Mouse (Mus musculus): ENCODE results near the gene Ckap2l. TPM values are rescaled to one million over a fixed set of nuclear protein-coding genes. Genes with fewer than 3 reads are reported as not detected.

Gene Ckap2l
- polyA plus RNA-seq, 1 experiment from 2014 or later: 51.0 TPM

GRCm38 (mm10) chr2:129246924-129247323 is 50.1 kb downstream of the Ckap2l start:
- Histone ChIP-seq H3K4me3 (replicated peaks) (no peak overlapping the region), H3K27me3 (no peaks in the 10 kb centered on the region), H3K9ac (no peak overlapping the region), H3K36me3 (no peaks in the 10 kb centered on the region), H3K9me3 (replicated peaks) (no peaks in the 10 kb centered on the region), H3K4me1 (peaks cover 5% of the 10 kb centered on the region; the same call in 1 of the 2 replicates), H3K4me2 (replicated peaks) (no peak overlapping the region), H3K27ac (replicated peaks) (no peak overlapping the region)
- 90% methylated on average over 12 of the region's 12 CpGs for WGBS
- no peak for ATAC-seq (ENCODE audit: insufficient number of reproducible peaks, low FRiP score, low TSS enrichment, low read depth)

GRCm38 (mm10) chr2:129246436-129246835 is 50.6 kb downstream of the Ckap2l start:
- no peaks in the 10 kb centered on the region for H3K9me3 ChIP-seq (replicated peaks)

GRCm38 (mm10) chr2:129245618-129246017 is 51.4 kb downstream of the Ckap2l start:
- Histone ChIP-seq H3K9ac (no peak overlapping the region), H3K4me3 (replicated peaks) (no peak overlapping the region), H3K4me1 (peaks cover 5% of the 10 kb centered on the region; the same call in 1 of the 2 replicates), H3K27me3 (no peaks in the 10 kb centered on the region), H3K36me3 (no peaks in the 10 kb centered on the region), H3K4me2 (replicated peaks) (no peak overlapping the region), H3K27ac (replicated peaks) (no peak overlapping the region), H3K9me3 (replicated peaks) (no peaks in the 10 kb centered on the region)
- ATAC-seq (ENCODE audit: insufficient number of reproducible peaks, low FRiP score, low TSS enrichment, low read depth): peak; percentile 53
- WGBS: 35% methylated on average over 5 of the region's 5 CpGs

More at GRCm38 (mm10) chr2:129246436-129246835, 50.6 kb downstream of the Ckap2l start:
- WGBS: 74% methylated on average over 7 of the region's 7 CpGs
- no peak for ATAC-seq (ENCODE audit: insufficient number of reproducible peaks, low FRiP score, low TSS enrichment, low read depth)
- Histone ChIP-seq H3K4me2 (replicated peaks) (no peak overlapping the region), H3K27ac (replicated peaks) (no peak overlapping the region), H3K36me3 (no peaks in the 10 kb centered on the region), H3K9ac (no peak overlapping the region), H3K4me3 (replicated peaks) (no peak overlapping the region), H3K27me3 (no peaks in the 10 kb centered on the region), H3K4me1 (peaks cover 5% of the 10 kb centered on the region; the same call in 1 of the 2 replicates)

- no peak for ATAC-seq (ENCODE audit: insufficient number of reproducible peaks, low FRiP score, low TSS enrichment, low read depth)
- H3K9me3 ChIP-seq (replicated peaks): no peaks in the 10 kb centered on the region
- H3K9ac ChIP-seq: no peak overlapping the region
- peaks cover 5% of the 10 kb centered on the region; the same call in 1 of the 2 replicates for H3K4me1 ChIP-seq
- H3K36me3 ChIP-seq: no peaks in the 10 kb centered on the region
- H3K27me3 ChIP-seq: no peaks in the 10 kb centered on the region
- WGBS: 74% methylated on average over 20 of the region's 20 CpGs
- H3K27ac ChIP-seq (replicated peaks): no peak overlapping the region
- no peak overlapping the region for H3K4me3 ChIP-seq (replicated peaks)
- H3K4me2 ChIP-seq (replicated peaks): no peak overlapping the region
Observed at GRCm38 (mm10) chr2:129244446-129245120, 52.4 kb downstream of the Ckap2l start.

- no peak for ATAC-seq (ENCODE audit: insufficient number of reproducible peaks, low FRiP score, low TSS enrichment, low read depth)
- Histone ChIP-seq H3K4me3 (replicated peaks) (no peak overlapping the region), H3K36me3 (no peaks in the 10 kb centered on the region), H3K4me2 (replicated peaks) (no peak overlapping the region), H3K9ac (no peak overlapping the region), H3K9me3 (replicated peaks) (no peaks in the 10 kb centered on the region), H3K4me1 (peaks cover 5% of the 10 kb centered on the region; the same call in 1 of the 2 replicates), H3K27me3 (no peaks in the 10 kb centered on the region), H3K27ac (replicated peaks) (no peak overlapping the region)
- WGBS: 43% methylated on average over 9 of the region's 9 CpGs
Observed at GRCm38 (mm10) chr2:129243786-129244185, 53.2 kb downstream of the Ckap2l start.

GRCm38 (mm10) chr2:129243005-129243404 is 54.0 kb downstream of the Ckap2l start:
- no peaks in the 10 kb centered on the region for H3K9me3 ChIP-seq (replicated peaks)
- no peak overlapping the region for H3K9ac ChIP-seq
- ATAC-seq (ENCODE audit: insufficient number of reproducible peaks, low FRiP score, low TSS enrichment, low read depth): no peak
- WGBS: 87% methylated on average over 4 of the region's 4 CpGs
- peaks cover 5% of the 10 kb centered on the region; the same call in 1 of the 2 replicates for H3K4me1 ChIP-seq
- no peaks in the 10 kb centered on the region for H3K36me3 ChIP-seq
- H3K27me3 ChIP-seq: no peaks in the 10 kb centered on the region
- H3K27ac ChIP-seq (replicated peaks): no peak overlapping the region
- no peak overlapping the region for H3K4me3 ChIP-seq (replicated peaks)
- H3K4me2 ChIP-seq (replicated peaks): no peak overlapping the region

- Histone ChIP-seq H3K36me3 (no peaks in the 10 kb centered on the region), H3K9ac (no peak overlapping the region), H3K4me3 (replicated peaks) (no peak overlapping the region), H3K4me2 (replicated peaks) (no peak overlapping the region), H3K9me3 (replicated peaks) (no peaks in the 10 kb centered on the region), H3K27ac (replicated peaks) (no peak overlapping the region), H3K4me1 (peaks cover 5% of the 10 kb centered on the region; the same call in 1 of the 2 replicates), H3K27me3 (no peaks in the 10 kb centered on the region)
- 59% methylated on average over 7 of the region's 7 CpGs for WGBS
- no peak for ATAC-seq (ENCODE audit: insufficient number of reproducible peaks, low FRiP score, low TSS enrichment, low read depth)
Observed at GRCm38 (mm10) chr2:129241845-129242833, 54.9 kb downstream of the Ckap2l start.

GRCm38 (mm10) chr2:129240726-129241432 is 56.1 kb downstream of the Ckap2l start:
- H3K9ac ChIP-seq: no peak overlapping the region
- H3K4me3 ChIP-seq (replicated peaks): no peak overlapping the region
- no peak overlapping the region for H3K4me2 ChIP-seq (replicated peaks)
- no peaks in the 10 kb centered on the region for H3K36me3 ChIP-seq
- WGBS: 68% methylated on average over 9 of the region's 9 CpGs
- no peaks in the 10 kb centered on the region for H3K27me3 ChIP-seq
- no peak for ATAC-seq (ENCODE audit: insufficient number of reproducible peaks, low FRiP score, low TSS enrichment, low read depth)
- no peak overlapping the region for H3K27ac ChIP-seq (replicated peaks)
- no peaks in the 10 kb centered on the region for H3K9me3 ChIP-seq (replicated peaks)
- H3K4me1 ChIP-seq: peaks cover 5% of the 10 kb centered on the region; the same call in 1 of the 2 replicates

- Histone ChIP-seq H3K36me3 (no peaks in the 10 kb centered on the region), H3K9me3 (replicated peaks) (no peaks in the 10 kb centered on the region), H3K4me3 (replicated peaks) (no peak overlapping the region), H3K4me2 (replicated peaks) (no peak overlapping the region), H3K27ac (replicated peaks) (no peak overlapping the region), H3K9ac (no peak overlapping the region), H3K4me1 (no peaks in the 10 kb centered on the region), H3K27me3 (peaks cover 4% of the 10 kb centered on the region; the same call in 1 of the 2 replicates)
- no peak for ATAC-seq (ENCODE audit: insufficient number of reproducible peaks, low FRiP score, low TSS enrichment, low read depth)
- 69% methylated on average over 4 of the region's 4 CpGs for WGBS
Observed at GRCm38 (mm10) chr2:129236526-129236925, 60.5 kb downstream of the Ckap2l start.

GRCm38 (mm10) chr2:129234731-129235130 is 62.3 kb downstream of the Ckap2l start:
- peaks cover 4% of the 10 kb centered on the region; the same call in 1 of the 2 replicates for H3K27me3 ChIP-seq
- no peaks in the 10 kb centered on the region for H3K36me3 ChIP-seq
- no peaks in the 10 kb centered on the region for H3K9me3 ChIP-seq (replicated peaks)
- no peaks in the 10 kb centered on the region for H3K4me1 ChIP-seq
- no peak overlapping the region for H3K4me3 ChIP-seq (replicated peaks)
- WGBS: 81% methylated on average over 2 of the region's 2 CpGs
- H3K4me2 ChIP-seq (replicated peaks): no peak overlapping the region
- ATAC-seq (ENCODE audit: insufficient number of reproducible peaks, low FRiP score, low TSS enrichment, low read depth): no peak
- no peak overlapping the region for H3K9ac ChIP-seq
- no peak overlapping the region for H3K27ac ChIP-seq (replicated peaks)
